Mouse (Mus musculus): Measurements from ENCODE around the gene Mtch1.
"Not testable (repeated sequence)": the region's sequence is repeated elsewhere in the genome, so short reads cannot be mapped to it uniquely, and the experiment has no call there.

Mtch1 gene

DNA sequence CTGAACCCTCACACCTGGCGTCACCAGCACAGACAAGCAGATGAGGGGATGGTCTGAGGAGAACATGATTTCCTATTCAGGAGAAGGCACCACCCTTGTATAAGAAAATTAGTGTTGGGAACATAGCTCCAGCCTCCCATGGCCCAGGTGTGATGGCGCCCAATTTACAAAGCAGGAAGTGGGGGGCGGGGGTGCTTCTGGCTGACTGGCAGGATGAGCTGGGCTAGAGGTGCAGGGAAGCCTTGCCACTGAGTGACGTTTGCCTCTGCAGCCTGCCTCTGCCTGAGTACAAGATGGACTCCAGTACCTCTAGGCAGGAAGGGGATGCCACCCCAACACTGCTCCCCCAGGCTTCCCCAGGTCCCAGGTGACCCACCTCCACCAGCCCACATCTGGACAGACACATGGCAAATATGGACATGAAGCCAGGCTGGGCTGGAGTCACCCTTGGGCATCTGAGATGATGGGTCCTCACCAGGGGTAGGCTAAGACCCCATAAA, 15.5 kb downstream of the Mtch1 start:
- no peak for DNase-seq

DNA sequence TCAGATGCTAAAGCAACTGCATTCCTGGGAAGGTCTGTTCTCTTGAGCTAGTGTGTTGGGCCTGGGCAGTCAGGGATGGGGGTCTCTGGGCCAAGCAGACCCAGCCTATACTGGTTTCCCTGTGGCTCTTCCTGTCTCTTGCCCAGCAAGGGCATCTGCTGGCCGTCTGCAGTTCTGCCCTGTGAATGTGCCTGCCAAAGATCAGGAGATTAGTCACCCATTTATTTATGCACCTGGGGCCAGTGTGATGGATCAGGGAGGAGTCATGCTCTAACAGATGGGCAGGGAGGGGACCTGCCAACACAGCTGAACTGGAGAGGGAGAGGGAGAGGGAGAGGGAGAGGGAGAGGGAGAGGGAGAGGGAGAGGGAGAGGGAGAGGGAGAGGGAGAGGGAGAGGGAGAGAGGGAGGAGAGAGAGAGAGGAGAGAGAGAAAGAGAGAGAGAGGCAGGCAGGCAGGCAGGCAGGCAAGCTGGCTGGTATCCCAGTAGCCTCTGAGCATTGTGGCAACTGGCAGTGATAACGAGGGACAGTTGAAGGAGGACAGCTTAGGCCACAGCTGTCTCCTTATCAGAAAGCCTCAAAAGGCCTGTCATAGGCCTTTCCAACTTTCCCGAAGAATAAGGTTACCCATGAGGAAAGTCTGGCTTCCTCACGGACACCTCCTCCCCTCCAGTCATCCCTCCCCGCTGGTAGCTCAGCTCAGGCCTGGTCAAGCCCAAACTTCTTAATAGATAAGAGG, 16.9 kb downstream of the Mtch1 start:
- no peak for DNase-seq

GRCm38 (mm10) chr17:29330221-29330620, 17.5 kb downstream of the Mtch1 start:
- DNase-seq, result no peak

GRCm38 (mm10) chr17:29327691-29328090, 20.0 kb downstream of the Mtch1 start:
- no peak for DNase-seq

DNA sequence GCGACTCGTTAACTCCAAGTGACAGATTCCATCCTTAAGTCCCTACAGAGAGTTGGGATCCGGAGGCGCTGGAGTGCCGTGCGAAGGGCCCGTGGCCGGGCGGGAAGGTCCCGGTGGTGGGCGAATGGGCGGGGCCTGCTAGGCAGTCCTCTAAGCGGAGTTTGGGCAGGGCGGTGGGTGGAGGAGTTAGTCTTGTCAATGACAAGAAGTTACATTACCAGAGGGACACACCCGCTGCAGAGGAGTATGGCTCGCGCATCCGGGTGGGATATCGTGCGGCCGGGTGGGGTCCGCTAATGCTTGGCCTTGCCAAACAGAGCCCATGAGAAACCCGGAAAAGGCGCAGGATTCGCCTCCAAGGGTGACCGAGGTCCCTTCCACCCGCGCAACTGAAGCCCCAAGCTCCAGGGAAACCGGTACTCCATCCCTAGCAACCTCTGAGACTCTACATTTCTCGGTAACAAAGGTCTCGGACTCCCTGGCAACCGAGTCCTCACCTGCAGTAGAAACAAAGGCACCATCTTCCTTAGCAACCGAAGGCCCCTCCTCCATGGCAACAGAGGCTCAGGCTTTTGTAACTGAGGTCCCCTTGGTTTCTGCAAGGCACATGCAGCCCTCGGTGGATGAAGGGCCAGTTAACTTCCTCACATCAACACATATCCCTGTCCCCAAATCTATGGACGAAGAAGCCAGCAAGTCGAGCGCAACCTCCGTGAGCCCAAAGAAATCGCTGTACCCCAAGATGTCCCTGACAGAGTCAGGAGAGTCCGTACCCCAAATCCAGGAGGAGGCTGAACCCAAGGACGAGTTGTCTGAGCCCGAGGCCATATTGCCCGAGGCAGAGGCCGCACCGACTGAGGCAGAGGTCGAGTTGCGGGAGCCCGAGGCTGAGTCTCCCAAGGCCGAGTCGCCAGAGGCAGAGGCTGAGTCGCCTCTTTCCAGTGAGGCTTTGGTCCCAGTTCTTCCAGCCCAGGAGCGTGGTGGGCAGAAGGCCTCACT, 20.9 kb downstream of the Mtch1 start:
- peak; percentile 78 for DNase-seq

GRCm38 (mm10) chr17:29325831-29326230, 21.9 kb downstream of the Mtch1 start:
- no peak for DNase-seq

- no peak for DNase-seq
Measured at GRCm38 (mm10) chr17:29323625-29324024, 24.1 kb downstream of the Mtch1 start.

DNA sequence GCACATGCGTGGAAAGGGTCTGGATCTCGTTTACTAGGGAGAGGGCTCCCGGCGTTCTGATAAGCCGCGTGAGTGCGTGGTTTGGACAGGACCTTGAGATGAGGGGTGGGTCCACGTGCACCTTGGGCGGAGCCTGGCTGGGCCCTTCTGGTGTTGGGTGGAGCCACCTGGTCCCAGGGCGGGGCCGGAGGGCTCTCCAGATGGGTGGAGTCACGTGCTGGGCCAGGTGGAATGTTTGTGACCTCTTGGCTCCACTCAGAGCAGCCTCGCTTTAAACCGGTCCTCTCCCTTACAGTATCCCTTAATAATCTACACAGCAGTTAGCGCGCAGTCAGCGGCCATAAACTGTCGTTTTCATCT, 25.2 kb downstream of the Mtch1 start:
- peak; percentile 63 for DNase-seq

- DNase-seq, result no peak
Measured at GRCm38 (mm10) chr17:29321765-29322602, 25.8 kb downstream of the Mtch1 start.

DNA sequence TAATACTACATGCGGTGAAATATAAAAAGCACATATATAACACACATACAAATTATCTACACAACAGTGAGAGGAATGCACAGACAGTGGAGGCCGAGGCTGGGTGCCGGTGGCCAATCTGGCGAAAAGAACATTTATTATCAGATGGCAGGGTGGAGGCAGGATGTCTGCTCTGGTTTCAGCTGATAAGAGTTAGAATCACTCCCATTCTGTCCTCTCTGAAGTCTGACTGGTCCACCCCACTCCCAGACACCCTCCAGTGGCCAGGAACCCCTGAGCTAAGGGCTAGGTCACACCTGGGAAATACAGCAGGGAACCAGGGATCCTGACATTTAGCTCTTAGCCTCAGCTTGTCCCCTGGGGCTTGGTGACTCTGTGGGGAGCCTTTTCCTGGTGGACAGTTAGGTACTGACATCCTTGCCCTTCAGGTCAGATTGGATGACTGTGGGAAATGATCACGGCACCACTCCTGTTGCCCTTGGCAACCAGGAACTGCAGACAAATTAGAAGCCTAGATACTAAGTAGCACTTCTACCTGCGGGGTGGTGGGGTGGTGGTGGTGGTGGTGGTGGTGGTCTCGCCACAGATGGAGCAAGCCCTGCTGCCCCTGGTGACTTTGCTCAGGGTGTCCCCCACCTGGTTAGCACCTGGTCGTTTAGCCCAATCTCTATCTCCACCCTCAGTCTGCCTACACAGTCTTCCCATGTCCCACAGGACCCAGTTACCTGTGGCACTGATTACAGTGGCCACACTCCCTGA, 27.7 kb downstream of the Mtch1 start:
- no peak for DNase-seq

- DNase-seq, result no peak
Measured at GRCm38 (mm10) chr17:29319476-29319875, 28.3 kb downstream of the Mtch1 start.

- DNase-seq, result no peak
Measured at GRCm38 (mm10) chr17:29318731-29319250, 28.9 kb downstream of the Mtch1 start.

DNA sequence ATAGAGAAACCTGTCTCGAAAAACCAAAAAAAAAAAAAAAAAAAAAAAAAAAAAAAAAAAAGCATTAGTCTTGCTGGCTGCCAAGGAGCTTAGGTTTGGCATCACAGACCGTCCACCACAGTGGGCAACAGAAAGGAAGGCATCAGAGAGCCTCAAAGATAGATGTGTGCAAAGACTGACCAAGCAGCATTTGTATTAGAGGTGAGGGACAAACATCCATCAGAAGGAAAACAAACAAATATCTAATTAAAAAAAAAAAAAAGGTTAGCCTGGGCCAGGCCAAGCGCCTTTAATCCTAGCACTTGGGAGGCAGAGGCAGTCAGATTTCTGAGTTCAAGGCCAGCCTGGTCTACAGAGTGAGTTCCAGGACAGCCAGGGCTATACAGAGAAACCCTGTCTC, 30.4 kb downstream of the Mtch1 start, which contains the start of gene Pi16:
Gene Pi16 (plus strand): TSS at position 301 of the 400 bp plus-strand sequence.
- not testable (repeated sequence) for DNase-seq

DNA sequence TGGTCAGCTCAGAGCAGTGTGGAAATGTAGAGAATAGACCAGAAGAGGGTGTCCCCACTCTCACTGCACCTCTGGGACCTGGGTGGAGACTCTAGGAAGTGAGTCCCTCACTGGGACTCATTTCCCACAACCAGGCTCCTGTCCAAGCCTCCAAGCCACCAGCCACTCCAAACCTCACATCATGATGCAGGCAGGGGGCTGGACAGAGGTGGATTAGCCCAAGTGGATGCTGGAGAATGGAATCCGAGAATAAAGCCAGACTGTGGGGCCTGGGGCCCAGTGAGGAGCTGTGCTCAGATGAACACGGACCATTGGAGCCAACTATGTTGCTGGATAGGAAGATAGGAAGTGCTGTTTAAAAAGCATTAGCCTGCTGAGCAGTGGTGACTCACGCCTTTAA, 30.8 kb downstream of the Mtch1 start:
- DNase-seq, result no peak

- DNase-seq, result no peak
Measured at GRCm38 (mm10) chr17:29315672-29316465, 31.9 kb downstream of the Mtch1 start.

DNA sequence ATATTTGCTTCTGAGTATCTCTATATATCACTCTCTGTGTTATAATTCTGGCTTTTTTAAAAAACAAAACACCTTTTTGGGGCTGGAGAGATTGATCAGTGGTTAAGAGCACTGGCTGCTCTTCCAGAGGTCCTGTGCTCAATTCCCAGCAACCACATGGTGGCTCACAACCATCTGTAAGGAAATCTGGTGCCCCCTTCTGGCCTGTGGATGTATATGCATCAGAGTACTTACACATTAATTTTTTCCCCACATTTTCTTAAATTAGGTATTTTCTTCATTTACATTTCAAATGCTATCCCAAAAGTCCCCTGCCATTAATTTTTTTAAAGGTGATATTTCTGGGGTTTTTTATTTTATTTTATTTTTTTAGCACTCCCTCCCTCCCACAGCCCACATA, 34.4 kb downstream of the Mtch1 start:
- DNase-seq, result no peak

- DNase-seq, result no peak
Measured at GRCm38 (mm10) chr17:29312082-29312481, 35.7 kb downstream of the Mtch1 start.

- no peak for DNase-seq
Measured at GRCm38 (mm10) chr17:29311602-29312001, 36.1 kb downstream of the Mtch1 start.

- no peak for DNase-seq
Measured at GRCm38 (mm10) chr17:29310056-29310623, 37.6 kb downstream of the Mtch1 start.

DNA sequence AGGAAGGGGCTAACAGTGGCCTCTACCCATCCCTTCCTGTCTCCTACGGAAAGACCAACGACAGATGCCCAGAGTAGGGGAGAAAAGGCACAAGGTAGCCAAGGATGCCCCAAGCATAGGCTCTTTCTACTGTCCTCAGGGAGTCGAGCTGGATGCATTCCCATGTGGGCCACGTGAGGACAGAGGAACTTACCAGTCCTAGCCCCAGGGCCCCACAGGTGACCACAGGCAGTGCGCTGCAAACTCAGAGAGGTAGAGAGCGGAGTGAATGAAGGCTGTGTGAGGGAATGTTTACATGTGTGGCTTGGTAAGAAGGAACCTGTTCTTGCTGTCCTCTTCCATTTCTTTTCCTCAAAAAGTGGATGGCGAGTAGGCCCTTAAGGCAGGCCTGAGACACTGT, 41.9 kb downstream of the Mtch1 start:
- DNase-seq, result no peak

Data from embryo, embryonic 11 days (tissue).